Mouse (Mus musculus) hindbrain, postnatal 0 days (tissue): Measurements from ENCODE around the gene Diaph3. TPM values are rescaled to one million over a fixed set of nuclear protein-coding genes. Genes with fewer than 3 reads are reported as not detected.

Experiments used
- ATAC-seq: fragments of 200-750 bp; cut with Nextera tagmentation; 2 replicates; pipeline ENCODE4 v1.8.0; 2017; ENCODE audit warnings: mild to moderate bottlenecking, moderate TSS enrichment, moderate library complexity
- DNase-seq: peaks from one replicate; pipeline ENCODE4 v3.0.0-alpha.2; 2015; ENCODE audit warnings: low spot score
- H3K27ac ChIP-seq: fragments of 300-500 bp; sonication (generic); 2 replicates; pipeline ENCODE4 v1.5.1; 2014; ENCODE audit warnings: mild to moderate bottlenecking
- H3K27me3 ChIP-seq: fragments of 300-500 bp; sonication (generic); 2 replicates; pipeline ENCODE4 v1.6.1; 2014; ENCODE audit warnings: low read length, mixed read lengths; ENCODE audit not compliant: insufficient read depth
- H3K36me3 ChIP-seq: fragments of 300-500 bp; sonication (generic); 2 replicates; pipeline ENCODE4 v1.6.1; 2014; ENCODE audit warnings: low read length, mixed read lengths; ENCODE audit not compliant: insufficient read depth
- H3K4me1 ChIP-seq: fragments of 300-500 bp; sonication (generic); 2 replicates; pipeline ENCODE4 v1.6.1; 2014; ENCODE audit warnings: antibody characterized with exemption, low read length, mixed read lengths; ENCODE audit not compliant: insufficient read depth
- H3K4me2 ChIP-seq: fragments of 300-500 bp; sonication (generic); 2 replicates; pipeline ENCODE4 v1.6.1; 2014; ENCODE audit warnings: low read depth, mild to moderate bottlenecking, low read length, moderate library complexity, mixed read lengths
- H3K4me3 ChIP-seq: fragments of 300-500 bp; sonication (generic); 2 replicates; pipeline ENCODE4 v1.5.1; 2014; ENCODE audit warnings: low read length
- H3K9ac ChIP-seq: fragments of 300-500 bp; sonication (generic); replicated peaks from 2 replicates; pipeline ENCODE4 v1.6.1; 2014; ENCODE audit warnings: mild to moderate bottlenecking, low read length, moderate library complexity, mixed read lengths
- H3K9me3 ChIP-seq: fragments of 300-500 bp; sonication (generic); 2 replicates; pipeline ENCODE4 v1.6.1; 2016; ENCODE audit warnings: low read length, mixed read lengths
- CTCF ChIP-seq: IDR thresholded peaks from 2 replicates; pipeline ENCODE4 v1.5.1; 2016; ENCODE audit warnings: antibody characterized with exemption, control low read depth, low read depth
- WGBS: fragments of 180-500 bp; shearing (Covaris S2); extraction: QIAGEN DNeasy Blood & Tissue Kit; methylation state at CpG from one replicate; pipeline ENCODE4 v1.1.7; 2014; 5-methylcytosine and 5-hydroxymethylcytosine counted together
- microRNA-seq, 2 experiments: library from miRNA; unstranded; fragments of <30 nt; microRNA quantifications; one replicate each; pipeline ENCODE4; 2016
- polyA plus RNA-seq: library from polyadenylated mRNA; unstranded; fragments of >200 nt; fragmentation: Nextera tagmentation; extraction: Ambion mirVana; gene quantifications from 2 replicates; pipeline ENCODE4 v1.2.1, GENCODE M21; 2015
- total RNA-seq: library from RNA; depleted of rRNA; stranded (reverse); fragments of >200 nt; gene quantifications from 2 replicates; pipeline ENCODE4 v1.2.3, GENCODE M21; 2014

Diaph3 gene
- total and polyA plus RNA-seq, 2 experiments from 2014 or later, result 1.1 to 5.1 TPM

DNA sequence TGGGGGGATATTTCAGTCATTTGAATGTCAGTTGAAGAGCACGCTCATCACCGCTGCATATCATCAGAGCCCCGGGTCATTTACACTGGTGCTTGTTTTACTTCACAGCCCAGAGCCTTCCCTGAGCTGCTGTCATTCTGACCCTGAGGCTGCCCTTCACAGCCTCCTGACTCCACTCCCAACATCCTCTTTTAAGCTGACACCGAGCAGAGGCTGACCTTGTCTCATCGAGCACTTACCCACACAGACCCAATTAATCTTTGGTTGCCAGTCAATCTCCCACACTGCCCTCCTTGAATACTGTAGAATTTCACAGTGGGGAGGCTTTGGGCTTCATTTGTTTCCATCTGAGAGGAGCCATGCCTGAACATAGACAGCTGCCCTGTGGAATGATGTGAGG is 521.4 kb downstream of the Diaph3 start:
- no peak for TF ChIP-seq CTCF
- no peak overlapping the region for H3K4me3 ChIP-seq
- ATAC-seq (no peak), DNase-seq (no peak)
- no peak overlapping the region for H3K4me2 ChIP-seq
- no peaks in the 10 kb centered on the region for H3K4me1 ChIP-seq
- H3K36me3 ChIP-seq, result no peaks in the 10 kb centered on the region
- H3K27me3 ChIP-seq, result no peaks in the 10 kb centered on the region
- H3K9ac ChIP-seq, result no peak overlapping the region
- H3K9me3 ChIP-seq, result no peaks in the 10 kb centered on the region
- WGBS, result 41% methylated on average over 5 of the region's 5 CpGs
- H3K27ac ChIP-seq, result no peak overlapping the region

Small RNAs within 50 kb of the gene (microRNA-seq; reads per million reads assigned to microRNA genes)
- gene Gm23438, result 0 reads per million in 2 experiments
